Mouse (Mus musculus): ENCODE measurements around the gene Tas2r122. TPM values are rescaled to one million over a fixed set of nuclear protein-coding genes. Genes with fewer than 3 reads are reported as not detected.

Gene Tas2r122
- polyA plus RNA-seq (2012; rRNA removed) = not detected in 2 replicates

DNA sequence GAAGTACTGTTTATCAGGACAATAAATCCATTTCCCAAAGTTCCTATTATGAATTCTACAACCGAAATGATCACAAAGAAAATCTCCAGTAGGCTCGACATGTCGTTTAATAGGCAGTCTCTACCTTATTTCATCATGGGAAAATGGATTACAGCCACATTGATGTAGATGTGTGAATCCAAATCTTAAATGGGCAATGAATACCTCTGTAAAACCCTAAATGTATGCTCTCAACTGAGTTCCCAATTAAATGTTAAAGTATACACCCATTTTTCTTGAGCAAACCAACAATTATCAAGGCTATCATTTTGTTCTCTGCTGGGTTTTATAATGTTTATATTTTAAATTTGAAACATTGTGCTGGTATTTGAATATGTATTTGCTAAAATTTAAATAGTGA, at the start of gene Tas2r122:
Gene Tas2r122, minus strand, starts transcription at position 101 of the 400 bp plus-strand sequence.

DNA sequence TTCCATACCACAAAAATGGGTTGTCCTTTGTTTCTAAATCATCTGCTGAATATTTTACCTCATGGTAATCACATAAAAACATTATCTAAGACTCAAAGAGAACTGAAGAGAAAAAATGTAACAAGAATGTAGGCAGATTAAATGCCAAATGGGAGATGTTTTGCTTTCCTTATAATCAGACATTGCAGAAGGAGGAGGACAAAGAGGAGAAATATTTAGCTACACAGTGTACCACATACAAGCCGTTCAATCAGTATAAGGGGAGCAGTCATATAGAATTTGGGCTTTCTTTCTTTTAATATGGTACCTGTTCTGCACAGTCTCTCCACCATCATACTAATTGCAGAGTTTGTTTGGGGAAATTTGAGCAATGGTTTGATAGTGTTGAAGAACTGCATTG, 42.7 kb upstream of the Tas2r122 start, which contains the start of gene Tas2r124:
Gene Tas2r124, plus strand, starts transcription at position 301 of the 400 bp plus-strand sequence.

DNA sequence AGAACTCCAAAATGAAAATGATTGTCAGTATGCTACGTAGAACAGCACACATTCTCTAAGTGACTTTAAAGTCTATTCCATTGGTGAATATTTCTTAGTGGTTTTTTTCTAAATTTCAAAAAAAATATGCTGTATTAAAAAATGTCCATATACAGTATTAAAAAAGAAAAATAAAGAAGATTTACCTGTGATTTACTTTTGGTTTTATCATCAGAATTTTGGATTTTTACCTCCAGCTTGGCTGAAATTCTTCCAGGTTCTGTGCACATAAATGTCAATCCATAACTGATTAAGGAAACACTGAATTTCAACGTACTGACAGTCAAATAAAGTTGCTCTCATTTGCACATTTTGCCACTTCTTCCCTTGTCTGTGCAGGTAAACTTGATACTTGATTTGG, 26.2 kb upstream of the Tas2r122 start, which contains the start of gene Tas2r115:
Gene Tas2r115, minus strand, starts transcription at position 101 of the 400 bp plus-strand sequence.

DNA sequence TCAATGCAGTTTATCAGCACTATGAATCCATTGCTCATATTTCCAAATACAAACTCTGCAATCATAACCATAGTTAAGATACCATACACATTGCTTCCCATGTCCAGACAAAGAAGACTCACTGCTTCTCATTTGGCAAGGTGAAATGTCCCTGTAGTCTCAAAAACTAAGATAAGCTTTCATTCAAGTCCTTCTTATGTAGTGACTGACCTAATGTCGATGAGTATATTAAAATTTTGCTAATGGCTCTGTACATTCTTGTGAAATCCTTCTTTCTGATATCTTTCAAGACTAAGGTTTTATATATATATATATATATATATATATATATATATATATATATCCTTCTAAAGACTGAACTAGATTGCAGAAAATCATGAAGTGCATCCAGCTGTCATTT, 10.8 kb downstream of the Tas2r122 start, which contains the start of gene Tas2r121:
Gene Tas2r121, minus strand, starts transcription at position 101 of the 400 bp plus-strand sequence.

Other genes starting within 250 kb of the Tas2r122 start
- gene Prh1, start 142.1 kb downstream of the Tas2r122 start, polyA plus RNA-seq (2012; rRNA removed) = not detected in 2 replicates
- not detected in 2 replicates for gene Prp2, start 116.0 kb downstream of the Tas2r122 start, polyA plus RNA-seq (2012; rRNA removed)
- not detected in 2 replicates for gene A630073D07Rik, start 60.4 kb downstream of the Tas2r122 start, polyA plus RNA-seq (2012; rRNA removed)
- gene Tas2r120, start 55.0 kb downstream of the Tas2r122 start, polyA plus RNA-seq (2012; rRNA removed) = not detected in 2 replicates
- gene Tas2r121, start 10.9 kb downstream of the Tas2r122 start, polyA plus RNA-seq (2012; rRNA removed) = not detected in 2 replicates
- gene Tas2r115, start 26.1 kb upstream of the Tas2r122 start, polyA plus RNA-seq (2012; rRNA removed) = not detected in 2 replicates
- gene Tas2r124, start 42.8 kb upstream of the Tas2r122 start, polyA plus RNA-seq (2012; rRNA removed) = not detected in 2 replicates
- gene Tas2r102, start 50.2 kb upstream of the Tas2r122 start, polyA plus RNA-seq (2012; rRNA removed) = not detected in 2 replicates
- not detected in 2 replicates for gene Tas2r136, start 66.2 kb upstream of the Tas2r122 start, polyA plus RNA-seq (2012; rRNA removed)
- gene Tas2r117, start 90.9 kb upstream of the Tas2r122 start, polyA plus RNA-seq (2012; rRNA removed) = not detected in 2 replicates
- not detected in 2 replicates for gene Tas2r123, start 135.2 kb upstream of the Tas2r122 start, polyA plus RNA-seq (2012; rRNA removed)
- not detected in 2 replicates for gene Tas2r116, start 143.5 kb upstream of the Tas2r122 start, polyA plus RNA-seq (2012; rRNA removed)
- gene Tas2r110, start 156.1 kb upstream of the Tas2r122 start, polyA plus RNA-seq (2012; rRNA removed) = not detected in 2 replicates
- not detected in 2 replicates for gene Tas2r113, start 181.1 kb upstream of the Tas2r122 start, polyA plus RNA-seq (2012; rRNA removed)
- gene Tas2r125, start 197.7 kb upstream of the Tas2r122 start, polyA plus RNA-seq (2012; rRNA removed) = not detected in 2 replicates
- not detected in 2 replicates for gene Tas2r129, start 239.2 kb upstream of the Tas2r122 start, polyA plus RNA-seq (2012; rRNA removed)
- not detected in 2 replicates for gene Tas2r131, start 246.0 kb upstream of the Tas2r122 start, polyA plus RNA-seq (2012; rRNA removed)

Data from colon, adult 2 months (tissue).